Mouse (Mus musculus) kidney, postnatal 0 days (tissue): ENCODE data around the gene Dct. TPM values are rescaled to one million over a fixed set of nuclear protein-coding genes. Genes with fewer than 3 reads are reported as not detected.
A peak's percentile ranks its signal among the peaks of the same experiment; 100 is the strongest.

Experiments used
- ATAC-seq: fragments of 200-750 bp; cut with Nextera tagmentation; replicated peaks from 2 replicates; pipeline ENCODE4 v1.8.0; 2017; ENCODE audit warnings: low read depth, moderate number of reproducible peaks, moderate TSS enrichment, moderate library complexity; ENCODE audit not compliant: low FRiP score
- DNase-seq: peaks from one replicate; pipeline ENCODE4 v3.0.0-alpha.2; 2016; ENCODE audit warnings: low spot score
- H3K27ac ChIP-seq: fragments of 300-500 bp; sonication (generic); 2 replicates; pipeline ENCODE4 v1.5.1; 2014; ENCODE audit warnings: mild to moderate bottlenecking
- H3K27me3 ChIP-seq: fragments of 300-500 bp; sonication (generic); 2 replicates; pipeline ENCODE4 v1.6.1; 2014; ENCODE audit warnings: low read length, mixed read lengths; ENCODE audit not compliant: insufficient read depth
- H3K36me3 ChIP-seq: fragments of 300-500 bp; sonication (generic); 2 replicates; pipeline ENCODE4 v1.6.1; 2014; ENCODE audit warnings: low read length, mixed read lengths; ENCODE audit not compliant: insufficient read depth
- H3K4me1 ChIP-seq: fragments of 300-500 bp; sonication (generic); replicated peaks from 2 replicates; pipeline ENCODE4 v1.6.1; 2014; ENCODE audit warnings: antibody characterized with exemption, low read length, mixed read lengths; ENCODE audit not compliant: insufficient read depth
- H3K4me2 ChIP-seq: fragments of 300-500 bp; sonication (generic); 2 replicates; pipeline ENCODE4 v1.6.1; 2014; ENCODE audit warnings: mild to moderate bottlenecking, low read length, moderate library complexity, mixed read lengths
- H3K4me3 ChIP-seq: fragments of 300-500 bp; sonication (generic); replicated peaks from 2 replicates; pipeline ENCODE4 v1.5.1; 2014; ENCODE audit warnings: low read depth, low read length
- H3K9ac ChIP-seq: fragments of 300-500 bp; sonication (generic); 2 replicates; pipeline ENCODE4 v1.6.1; 2014; ENCODE audit warnings: low read depth, low read length
- H3K9me3 ChIP-seq: fragments of 300-500 bp; sonication (generic); replicated peaks from 2 replicates; pipeline ENCODE4 v1.6.1; 2016; ENCODE audit warnings: low read length, inconsistent platforms, mixed read lengths
- CTCF ChIP-seq: IDR thresholded peaks from 2 replicates; pipeline ENCODE4 v1.5.1; 2016; ENCODE audit warnings: antibody characterized with exemption, low read depth, mild to moderate bottlenecking, moderate library complexity
- WGBS: fragments of 180-500 bp; shearing (Covaris S2); extraction: QIAGEN DNeasy Blood & Tissue Kit; methylation state at CpG from one replicate; pipeline ENCODE4 v1.1.7; 2014; 5-methylcytosine and 5-hydroxymethylcytosine counted together
- polyA plus RNA-seq: library from polyadenylated mRNA; unstranded; fragments of >200 nt; fragmentation: Nextera tagmentation; extraction: Ambion mirVana; gene quantifications from 2 replicates; pipeline ENCODE4 v1.2.1, GENCODE M21; 2015

The Dct gene
- polyA plus RNA-seq, 1 experiment from 2014 or later = 0.45 TPM

GRCm38 (mm10) chr14:118050431-118050830, 1.6 kb downstream of the Dct start:
- H3K27me3 ChIP-seq = no peaks in the 10 kb centered on the region
- 75% methylated on average over 10 of the region's 10 CpGs for WGBS
- ATAC-seq = no peak
- DNase-seq = no peak
- TF ChIP-seq CTCF = no peak
- no peak overlapping the region for H3K27ac ChIP-seq
- no peaks in the 10 kb centered on the region for H3K36me3 ChIP-seq
- H3K4me2 ChIP-seq = no peak overlapping the region
- H3K4me3 ChIP-seq = no peak overlapping the region
- H3K4me1 ChIP-seq = no peaks in the 10 kb centered on the region
- H3K9ac ChIP-seq = no peak overlapping the region
- no peaks in the 10 kb centered on the region for H3K9me3 ChIP-seq

- DNase-seq = no peak
- no peak for TF ChIP-seq CTCF
- ATAC-seq = no peak
These were observed 2.3 kb downstream of the Dct start for GRCm38 (mm10) chr14:118049648-118050238.

GRCm38 (mm10) chr14:118042963-118043362, 9.1 kb downstream of the Dct start:
- peak; percentile 50; the same call in 1 of the 2 replicates for TF ChIP-seq CTCF
- no peak overlapping the region for H3K4me3 ChIP-seq
- H3K27ac ChIP-seq = no peak overlapping the region
- H3K4me1 ChIP-seq = no peaks in the 10 kb centered on the region
- no peaks in the 10 kb centered on the region for H3K27me3 ChIP-seq
- H3K9me3 ChIP-seq = no peaks in the 10 kb centered on the region
- peak; percentile 24 for DNase-seq
- no peaks in the 10 kb centered on the region for H3K36me3 ChIP-seq
- ATAC-seq = no peak
- no peak overlapping the region for H3K4me2 ChIP-seq
- 78% methylated on average over 17 of the region's 17 CpGs for WGBS
- no peak overlapping the region for H3K9ac ChIP-seq

More at GRCm38 (mm10) chr14:118049648-118050238, 2.3 kb downstream of the Dct start:
- H3K27me3 ChIP-seq = no peaks in the 10 kb centered on the region
- WGBS = 59% methylated on average over 12 of the region's 12 CpGs
- H3K9ac ChIP-seq = no peak overlapping the region
- peak overlapping the region; percentile 31; the same call in 1 of the 2 replicates for H3K4me2 ChIP-seq
- no peak overlapping the region for H3K4me3 ChIP-seq
- H3K36me3 ChIP-seq = no peaks in the 10 kb centered on the region
- H3K27ac ChIP-seq = no peak overlapping the region
- no peaks in the 10 kb centered on the region for H3K4me1 ChIP-seq
- H3K9me3 ChIP-seq = no peaks in the 10 kb centered on the region

GRCm38 (mm10) chr14:118042066-118042762, 9.8 kb downstream of the Dct start:
- no peak for TF ChIP-seq CTCF
- Histone ChIP-seq H3K27ac (no peak overlapping the region), H3K4me1 (no peaks in the 10 kb centered on the region), H3K27me3 (no peaks in the 10 kb centered on the region), H3K4me3 (no peak overlapping the region), H3K9me3 (no peaks in the 10 kb centered on the region), H3K9ac (no peak overlapping the region), H3K36me3 (no peaks in the 10 kb centered on the region), H3K4me2 (no peak overlapping the region)
- WGBS = 79% methylated on average over 18 of the region's 18 CpGs
- DNase-seq (peak; percentile 9), ATAC-seq (no peak)

GRCm38 (mm10) chr14:118040550-118041250, 11.3 kb downstream of the Dct start:
- Histone ChIP-seq H3K9ac (no peak overlapping the region), H3K9me3 (no peaks in the 10 kb centered on the region), H3K4me2 (no peak overlapping the region), H3K27me3 (no peaks in the 10 kb centered on the region), H3K27ac (no peak overlapping the region), H3K4me3 (no peak overlapping the region), H3K36me3 (no peaks in the 10 kb centered on the region), H3K4me1 (no peaks in the 10 kb centered on the region)
- 76% methylated on average over 7 of the region's 7 CpGs for WGBS
- ATAC-seq (no peak), DNase-seq (no peak)
- no peak for TF ChIP-seq CTCF

GRCm38 (mm10) chr14:118039074-118039473, 13.0 kb downstream of the Dct start:
- no peak overlapping the region for H3K4me2 ChIP-seq
- no peaks in the 10 kb centered on the region for H3K9me3 ChIP-seq
- WGBS = 74% methylated on average over 3 of the region's 3 CpGs
- H3K4me1 ChIP-seq = no peaks in the 10 kb centered on the region
- ATAC-seq = no peak
- DNase-seq = no peak
- no peak for TF ChIP-seq CTCF
- H3K27me3 ChIP-seq = no peaks in the 10 kb centered on the region
- no peak overlapping the region for H3K4me3 ChIP-seq
- no peaks in the 10 kb centered on the region for H3K36me3 ChIP-seq
- H3K9ac ChIP-seq = no peak overlapping the region
- H3K27ac ChIP-seq = no peak overlapping the region
